Mouse (Mus musculus): ENCODE data around the gene Gm20422.
"Not testable (repeated sequence)": the region's sequence is repeated elsewhere in the genome, so short reads cannot be mapped to it uniquely, and the experiment has no call there.

Gm20422 gene

DNA sequence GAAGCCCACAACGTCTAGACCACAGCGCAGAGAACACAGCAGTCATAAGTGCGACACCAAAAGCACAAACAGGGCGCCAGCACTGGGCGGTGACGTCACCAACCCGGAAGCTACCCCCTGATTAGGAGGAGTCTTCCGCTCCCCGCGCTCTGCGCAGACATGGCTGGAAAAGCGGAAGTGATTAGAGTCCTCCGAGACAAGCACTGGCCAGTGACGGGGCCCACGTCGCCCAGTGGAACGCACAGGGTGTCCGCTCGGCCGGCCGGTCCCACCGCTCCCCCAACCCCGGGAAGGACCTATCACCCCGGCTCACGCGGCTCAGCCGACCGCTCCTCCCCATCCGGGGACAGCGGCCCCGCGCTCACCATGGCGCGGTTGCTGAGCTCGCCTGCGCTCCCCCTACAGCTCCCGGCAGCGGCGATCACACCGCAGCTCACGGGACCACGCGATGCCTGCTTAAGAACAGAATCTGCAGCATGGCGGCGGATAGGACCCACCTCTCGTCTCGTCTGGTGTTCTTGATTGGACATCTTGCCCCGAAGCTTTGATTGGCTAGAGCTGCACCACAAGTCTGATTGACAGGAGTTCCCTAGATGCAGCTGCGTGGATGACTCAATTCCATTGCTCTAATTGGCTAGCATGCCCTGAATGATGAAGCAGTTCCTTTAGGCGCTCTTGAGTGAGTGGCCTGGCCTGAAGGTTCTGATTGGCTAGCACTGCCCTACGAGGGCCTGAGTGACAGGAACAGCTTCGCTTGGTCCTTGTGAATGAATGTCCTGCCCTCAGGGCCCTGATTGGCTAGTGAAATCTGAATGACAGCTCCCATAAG lies 58.1 kb downstream of the Gm20422 start:
- DNase-seq (ENCODE audit: extremely low read depth, insufficient read length, low spot score): peak; percentile 92

DNA sequence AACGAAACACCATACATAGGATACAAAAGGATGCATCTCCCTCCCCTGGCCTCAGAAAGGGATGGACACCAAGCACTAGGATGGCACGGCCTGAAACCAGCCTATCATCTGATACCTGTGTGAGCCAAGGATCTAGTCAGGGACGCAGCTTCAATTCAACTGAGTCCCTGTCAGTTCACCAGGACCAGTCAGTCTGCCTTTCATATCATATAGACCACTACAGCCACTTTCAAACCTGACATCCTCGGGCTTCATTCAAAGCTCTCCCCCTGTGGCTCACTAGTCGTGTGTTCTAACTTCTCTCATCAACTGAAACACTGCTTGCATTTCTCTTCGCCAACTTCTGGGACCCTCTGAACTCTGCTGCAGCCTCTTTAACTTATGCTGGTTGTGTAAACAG lies 59.3 kb downstream of the Gm20422 start:
- DNase-seq (ENCODE audit: extremely low read depth, insufficient read length, low spot score): no peak

DNA sequence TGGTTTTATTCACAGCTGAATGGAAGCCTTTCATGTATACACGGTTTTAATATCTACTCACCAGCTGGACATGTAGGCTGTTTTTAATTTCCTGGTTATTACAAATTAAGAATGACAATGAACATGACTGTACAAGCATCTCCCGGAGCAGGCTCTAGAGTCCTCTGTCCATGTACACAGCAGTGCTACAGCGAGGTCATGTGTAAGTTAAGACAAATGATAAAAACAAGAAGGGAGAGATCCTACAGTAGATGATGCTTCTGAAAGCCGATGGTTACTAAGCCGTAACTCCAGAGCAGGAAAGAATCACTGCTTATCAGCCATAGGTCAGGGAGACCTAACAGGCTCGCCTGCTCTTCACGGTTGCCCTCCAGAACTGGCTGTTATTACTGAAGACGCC lies 61.2 kb downstream of the Gm20422 start:
- no peak for DNase-seq (ENCODE audit: extremely low read depth, insufficient read length, low spot score)

- not testable (repeated sequence) for DNase-seq (ENCODE audit: extremely low read depth, insufficient read length, low spot score)
Observed at GRCm38 (mm10) chr8:69710624-69711023, 64.1 kb downstream of the Gm20422 start, which contains the start of gene Zfp869. Zfp869 (minus strand) TSS chr8:69710724.

DNA sequence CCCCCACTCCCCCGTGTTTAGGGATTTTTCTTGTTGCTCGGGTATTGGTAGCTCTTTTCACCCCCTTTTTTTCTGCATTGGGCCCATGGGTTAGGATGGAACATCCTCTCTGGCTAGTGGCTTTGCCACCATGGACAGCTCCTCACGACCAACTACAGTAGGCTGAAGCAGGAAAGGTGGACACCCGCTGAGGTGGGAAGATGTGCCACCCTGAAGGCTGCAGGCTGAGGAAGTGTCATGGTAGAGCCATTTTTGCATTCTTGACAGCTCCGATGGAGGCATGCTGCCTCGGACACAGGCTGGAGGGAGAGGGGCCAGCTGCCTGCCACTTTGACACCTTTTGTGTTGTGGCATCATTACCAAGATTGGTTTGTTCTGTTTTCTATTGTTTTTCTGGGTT lies 72.9 kb downstream of the Gm20422 start:
- no peak for DNase-seq (ENCODE audit: extremely low read depth, insufficient read length, low spot score)
